Mouse (Mus musculus): ENCODE data around the gene Ms4a4c. TPM values are rescaled to one million over a fixed set of nuclear protein-coding genes. Genes with fewer than 3 reads are reported as not detected.

Gene Ms4a4c
- polyA plus RNA-seq (2017; shearing (Covaris generic)): 21.3 TPM

DNA sequence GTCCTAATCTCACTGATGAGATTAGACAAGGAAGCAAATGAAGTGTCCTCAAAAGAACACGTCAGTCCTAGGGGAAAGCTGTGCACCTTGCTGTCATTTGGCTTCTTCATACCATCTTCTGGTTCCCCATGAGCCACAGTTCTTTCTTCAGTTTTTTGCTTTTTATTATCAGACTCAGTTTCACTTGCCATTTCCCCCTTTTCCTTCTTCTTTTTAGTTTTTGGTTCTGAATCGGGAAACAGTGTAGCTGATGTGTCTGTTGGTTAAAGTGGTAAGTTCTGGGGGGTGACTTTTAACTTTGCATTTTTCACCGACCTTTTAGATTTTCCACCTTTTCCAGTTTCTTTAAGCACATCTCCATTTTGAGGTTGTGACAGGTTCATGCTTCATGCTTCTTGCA is at the start of gene Ms4a4c:
Ms4a4c (plus strand) TSS at position 244 of the 400 bp plus-strand sequence.

GRCm38 (mm10) chr19:11375273-11375672 is 29.3 kb upstream of the Ms4a4c start, which contains the start of gene Ms4a4a:
TSS of gene Ms4a4a (plus strand) at chr19:11375523.

GRCm38 (mm10) chr19:11443338-11443737 is 38.8 kb downstream of the Ms4a4c start, which contains the start of gene Ms4a4b:
TSS of gene Ms4a4b (plus strand) at chr19:11443553.

DNA sequence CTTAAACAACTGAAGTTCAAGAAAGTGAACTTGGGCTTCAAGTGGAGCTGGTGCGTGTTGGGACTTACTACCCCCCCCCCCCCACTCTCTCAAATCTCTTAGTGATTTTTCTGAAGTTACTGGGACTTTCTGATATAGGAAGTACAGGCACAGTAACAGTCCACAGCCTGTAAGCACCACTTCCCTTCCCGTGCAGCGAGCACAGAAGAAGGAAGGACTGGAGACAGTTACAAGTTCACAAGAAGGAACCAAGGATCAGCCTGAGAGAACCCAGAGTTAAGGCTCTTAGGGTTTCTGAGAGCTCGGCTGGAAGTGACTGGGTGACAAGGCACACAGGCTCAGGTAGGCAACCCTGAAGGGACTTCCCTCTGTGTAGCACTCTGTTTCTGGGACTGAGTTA is 64.6 kb downstream of the Ms4a4c start, which contains the start of gene Ms4a6c:
Ms4a6c (plus strand) TSS at position 152 of the 400 bp plus-strand sequence.

Other genes starting within 250 kb of the Ms4a4c start
- not detected for gene 1700025F22Rik, start 239.4 kb upstream of the Ms4a4c start, polyA plus RNA-seq (2017; shearing (Covaris generic))
- not detected for gene Ms4a13, start 208.0 kb upstream of the Ms4a4c start, polyA plus RNA-seq (2017; shearing (Covaris generic))
- not detected for gene Ms4a12, start 172.3 kb upstream of the Ms4a4c start, polyA plus RNA-seq (2017; shearing (Covaris generic))
- not detected for gene Ms4a1, start 138.5 kb upstream of the Ms4a4c start, polyA plus RNA-seq (2017; shearing (Covaris generic))
- gene Ms4a5, start 120.9 kb upstream of the Ms4a4c start, polyA plus RNA-seq (2017; shearing (Covaris generic)): not detected
- not detected for gene Ms4a14, start 90.3 kb upstream of the Ms4a4c start, polyA plus RNA-seq (2017; shearing (Covaris generic))
- gene Ms4a7, start 68.6 kb upstream of the Ms4a4c start, polyA plus RNA-seq (2017; shearing (Covaris generic)): not detected
- 1.6 TPM for gene Ms4a4a, start 29.2 kb upstream of the Ms4a4c start, polyA plus RNA-seq (2017; shearing (Covaris generic))
- gene Ms4a4b, start 38.8 kb downstream of the Ms4a4c start, polyA plus RNA-seq (2017; shearing (Covaris generic)): 1,590 TPM
- 9.9 TPM for gene Ms4a6c, start 64.6 kb downstream of the Ms4a4c start, polyA plus RNA-seq (2017; shearing (Covaris generic))
- 643 TPM for gene Gm8369, start 81.2 kb downstream of the Ms4a4c start, polyA plus RNA-seq (2017; shearing (Covaris generic))
- gene Ms4a6b, start 111.7 kb downstream of the Ms4a4c start, polyA plus RNA-seq (2017; shearing (Covaris generic)): 637 TPM
- gene Ms4a4d, start 132.0 kb downstream of the Ms4a4c start, polyA plus RNA-seq (2017; shearing (Covaris generic)): 1.7 TPM
- gene Ms4a6d, start 200.1 kb downstream of the Ms4a4c start, polyA plus RNA-seq (2017; shearing (Covaris generic)): 2.8 TPM
- not detected for gene Ms4a2, start 218.9 kb downstream of the Ms4a4c start, polyA plus RNA-seq (2017; shearing (Covaris generic))
- not detected for gene Ms4a3, start 236.1 kb downstream of the Ms4a4c start, polyA plus RNA-seq (2017; shearing (Covaris generic))

Data from naive thymus-derived CD4-positive, alpha-beta T cell, adult 5 months (primary cell).